In genomic region chr7:130673169-130674033, GRCm38 (mm10) we compare ENCODE assay signal across 8 mouse cellular contexts.
DNase-seq lines count a peak whose midpoint lies in the region; ATAC-seq and TF ChIP-seq lines count a peak whose summit lies in the region.

No protein-coding gene starts in this region.

- H3K4me3 ChIP-seq in thymus, adult 2 months (ENCODE audit: control insufficient read depth, insufficient read depth, low read length) = no peak overlapping the region
- H3K4me3 ChIP-seq in forebrain, embryonic 14.5 days (ENCODE audit: low read depth, low read length) = no peak overlapping the region
- no peak overlapping the region for H3K4me3 ChIP-seq in intestine, embryonic 15.5 days (replicated peaks)
- H3K4me3 ChIP-seq in liver, embryonic 14.5 days (ENCODE audit: insufficient read depth in 1 of 2, low read depth in 2 of 2, low read length in 2 of 2) = no peak overlapping the region

- peak; percentile 51 for DNase-seq in thymus, adult 2 months
- DNase-seq in thymus, adult 18-20 months = no peak
- peak; percentile 49 for DNase-seq in cerebellum, adult 11 months
- peak; percentile 80 for DNase-seq in forebrain, embryonic 14.5 days (ENCODE audit: low spot score)
- no peak for DNase-seq in liver, embryonic 14.5 days (ENCODE audit: low read depth in 3 of 3, low spot score in 3 of 3)
- DNase-seq in right cerebral cortex, postnatal 4 days = peak; percentile 35
- DNase-seq in urinary bladder, postnatal 25 days (ENCODE audit: low spot score) = no peak

- no peaks in the 10 kb centered on the region for H3K9me3 ChIP-seq in forebrain, embryonic 14.5 days (replicated peaks; ENCODE audit: control insufficient read depth, low read length)
- no peaks in the 10 kb centered on the region for H3K9me3 ChIP-seq in intestine, embryonic 15.5 days
- H3K9me3 ChIP-seq in liver, embryonic 14.5 days (ENCODE audit: control insufficient read depth, low read length) = no peaks in the 10 kb centered on the region

- TF ChIP-seq EP300 in liver, embryonic 14.5 days (IDR thresholded peaks at IDR 0.05; ENCODE audit: low read depth) = no peak

- no peak overlapping the region for H3K4me2 ChIP-seq in forebrain, embryonic 14.5 days (ENCODE audit: low read length)
- H3K4me2 ChIP-seq in intestine, embryonic 15.5 days (replicated peaks) = no peak overlapping the region
- no peak overlapping the region for H3K4me2 ChIP-seq in liver, embryonic 14.5 days (ENCODE audit: low read depth)

- peak; percentile 75; the same call in 1 of the 2 replicates for TF ChIP-seq CTCF in thymus, adult 2 months (IDR thresholded peaks at IDR 0.05; ENCODE audit: borderline replicate concordance, control insufficient read depth, extremely low read depth, insufficient read depth, low read length, poor library complexity)
- peak; percentile 70 for TF ChIP-seq CTCF in liver, embryonic 14.5 days (IDR thresholded peaks at IDR 0.05; ENCODE audit: low read depth)

- TF ChIP-seq POLR2A in thymus, adult 2 months (IDR thresholded peaks at IDR 0.05; ENCODE audit: control insufficient read depth, extremely low read depth, insufficient read depth, low read length, poor library complexity) = no peak

- 70% methylated on average over 9 of the region's 9 CpGs for WGBS in thymus, adult 2 months
- WGBS in forebrain, embryonic 14.5 days = 69% methylated on average over 9 of the region's 9 CpGs
- WGBS in intestine, embryonic 15.5 days = 66% methylated on average over 9 of the region's 9 CpGs
- 52% methylated on average over 9 of the region's 9 CpGs for WGBS in liver, embryonic 14.5 days (ENCODE audit: insufficient replicate concordance)

- H3K9ac ChIP-seq in forebrain, embryonic 14.5 days (ENCODE audit: low read length) = no peak overlapping the region
- no peak overlapping the region for H3K9ac ChIP-seq in intestine, embryonic 15.5 days
- no peak overlapping the region for H3K9ac ChIP-seq in liver, embryonic 14.5 days (replicated peaks)

- H3K36me3 ChIP-seq in thymus, adult 2 months (ENCODE audit: control insufficient read depth, insufficient read depth, low read length) = no peaks in the 10 kb centered on the region
- H3K36me3 ChIP-seq in forebrain, embryonic 14.5 days (ENCODE audit: control insufficient read depth, insufficient read depth, low read length) = no peaks in the 10 kb centered on the region
- H3K36me3 ChIP-seq in intestine, embryonic 15.5 days = peaks cover 5% of the 10 kb centered on the region; the same call in 1 of the 2 replicates
- H3K36me3 ChIP-seq in liver, embryonic 14.5 days (replicated peaks; ENCODE audit: control insufficient read depth, insufficient read depth, low read depth) = no peaks in the 10 kb centered on the region

- ATAC-seq in forebrain, embryonic 14.5 days = peak; percentile 66; the same call in 1 of the 2 replicates
- peak; percentile 57; the same call in 1 of the 2 replicates for ATAC-seq in intestine, embryonic 15.5 days
- 0 out of 2 replicates have a peak, but pooled peaks have one; percentile 32 for ATAC-seq in liver, embryonic 14.5 days (ENCODE audit: insufficient read depth)

- H3K27ac ChIP-seq in thymus, adult 2 months (ENCODE audit: control insufficient read depth, insufficient read depth, low read length) = no peak overlapping the region
- no peak overlapping the region for H3K27ac ChIP-seq in forebrain, embryonic 14.5 days (ENCODE audit: low read depth, low read length)
- H3K27ac ChIP-seq in intestine, embryonic 15.5 days = no peak overlapping the region
- no peak overlapping the region for H3K27ac ChIP-seq in liver, embryonic 14.5 days

- no peaks in the 10 kb centered on the region for H3K27me3 ChIP-seq in thymus, adult 2 months (ENCODE audit: control insufficient read depth, insufficient read depth, low read length)
- no peaks in the 10 kb centered on the region for H3K27me3 ChIP-seq in forebrain, embryonic 14.5 days (replicated peaks; ENCODE audit: control insufficient read depth, insufficient read depth, low read length)
- no peaks in the 10 kb centered on the region for H3K27me3 ChIP-seq in intestine, embryonic 15.5 days (replicated peaks)
- no peaks in the 10 kb centered on the region for H3K27me3 ChIP-seq in liver, embryonic 14.5 days (ENCODE audit: control insufficient read depth, insufficient read depth, low read length)

- H3K4me1 ChIP-seq in thymus, adult 2 months (replicated peaks; ENCODE audit: control insufficient read depth, insufficient read depth, low read length) = no peaks in the 10 kb centered on the region
- H3K4me1 ChIP-seq in forebrain, embryonic 14.5 days (ENCODE audit: control insufficient read depth, insufficient read depth, low read length) = peaks cover 22% of the 10 kb centered on the region
- peaks cover 34% of the 10 kb centered on the region for H3K4me1 ChIP-seq in intestine, embryonic 15.5 days (replicated peaks)
- peaks cover 0 to 17% of the 10 kb centered on the region in 2 experiments; a peak in 2 of 4 replicates for H3K4me1 ChIP-seq in liver, embryonic 14.5 days (replicated peaks; ENCODE audit: control insufficient read depth in 2 of 2, insufficient read depth in 2 of 2, low read length in 1 of 2)

Comparison
In these comparisons a context has a peak if more than half of its experiments do, and no peak if none do; other contexts are left out.
1. DNase-seq: peak in thymus, adult 2 months (single experiment), cerebellum, adult 11 months (single experiment), forebrain, embryonic 14.5 days (single experiment) and right cerebral cortex, postnatal 4 days (single experiment); none in thymus, adult 18-20 months (0 of 2), liver, embryonic 14.5 days (0 of 3) and urinary bladder, postnatal 25 days (single experiment).
2. Peak in every context shown above with its lines, with median percentiles within 50 percentile points of each other: ATAC-seq.